Mouse (Mus musculus): ENCODE measurements around the gene Sgip1. TPM values are rescaled to one million over a fixed set of nuclear protein-coding genes. Genes with fewer than 3 reads are reported as not detected.
A peak's percentile ranks its signal among the peaks of the same experiment; 100 is the strongest.

Sgip1 gene
- total RNA-seq, 2 experiments from 2014 or later, result 0.87 to 2.2 TPM

DNA sequence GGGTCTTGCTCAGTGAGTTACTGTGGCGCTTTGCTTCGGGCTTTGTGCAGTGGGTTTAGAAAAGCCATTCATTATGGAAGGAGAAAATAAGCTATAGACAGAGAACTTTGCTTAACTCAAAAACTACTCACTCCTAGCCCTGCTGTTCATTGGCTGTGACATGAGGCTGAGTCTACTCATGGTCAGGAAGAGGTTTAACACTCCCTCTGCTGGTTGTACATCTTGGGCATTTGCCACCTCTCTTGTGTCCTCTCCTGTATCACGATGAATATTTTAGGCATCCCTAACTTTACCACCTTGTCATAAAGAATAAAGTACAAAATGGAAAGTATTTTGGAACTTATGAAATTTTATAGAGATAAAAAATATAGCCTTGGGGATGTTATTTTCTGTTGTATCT is 32.1 kb downstream of the Sgip1 start:
- intact Hi-C loops (cut with DNase I), result no loop called here
- no peak for DNase-seq

- DNase-seq, result no peak
- intact Hi-C loops (cut with DNase I), result no loop called here
These were observed 32.7 kb downstream of the Sgip1 start for GRCm38 (mm10) chr4:102773841-102774240.

GRCm38 (mm10) chr4:102774549-102774948 is 33.5 kb downstream of the Sgip1 start:
- intact Hi-C loops (cut with DNase I), result no loop called here
- no peak for DNase-seq

DNA sequence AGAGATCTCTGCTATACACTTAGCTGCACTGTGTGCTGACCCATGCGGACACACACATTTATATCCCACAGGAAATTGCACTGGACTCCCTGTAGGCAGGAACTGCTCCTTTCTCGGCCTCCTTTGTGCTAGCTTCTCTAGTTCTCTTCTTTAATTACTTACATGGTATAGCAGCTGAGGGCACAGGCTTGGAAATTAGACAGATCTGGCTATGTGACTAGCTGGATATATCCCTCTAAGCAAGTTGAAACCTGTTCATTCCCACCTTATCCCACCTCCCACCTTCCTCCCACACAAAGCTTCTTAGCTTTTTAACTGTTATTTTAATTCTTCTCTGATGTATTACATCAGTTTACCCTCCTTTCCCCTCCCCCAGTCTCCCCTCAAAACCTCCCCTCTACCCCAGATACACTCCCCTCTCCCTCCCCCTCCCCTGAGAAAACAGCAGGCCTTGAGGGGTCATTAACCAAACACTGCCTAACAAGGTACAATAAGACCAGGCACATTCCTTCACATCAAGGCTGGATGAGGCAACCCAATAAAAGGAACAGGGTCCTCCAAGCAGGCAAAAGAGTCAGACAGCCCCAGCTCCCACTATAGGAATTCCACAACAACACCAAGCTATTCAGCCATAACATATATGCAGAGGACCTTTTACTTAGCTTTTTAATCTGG is 34.6 kb downstream of the Sgip1 start:
- no peak for DNase-seq
- intact Hi-C loops (cut with DNase I), result no loop called here

GRCm38 (mm10) chr4:102779902-102780301 is 38.8 kb downstream of the Sgip1 start:
- intact Hi-C loops (cut with DNase I), result no loop called here
- DNase-seq, result no peak

DNA sequence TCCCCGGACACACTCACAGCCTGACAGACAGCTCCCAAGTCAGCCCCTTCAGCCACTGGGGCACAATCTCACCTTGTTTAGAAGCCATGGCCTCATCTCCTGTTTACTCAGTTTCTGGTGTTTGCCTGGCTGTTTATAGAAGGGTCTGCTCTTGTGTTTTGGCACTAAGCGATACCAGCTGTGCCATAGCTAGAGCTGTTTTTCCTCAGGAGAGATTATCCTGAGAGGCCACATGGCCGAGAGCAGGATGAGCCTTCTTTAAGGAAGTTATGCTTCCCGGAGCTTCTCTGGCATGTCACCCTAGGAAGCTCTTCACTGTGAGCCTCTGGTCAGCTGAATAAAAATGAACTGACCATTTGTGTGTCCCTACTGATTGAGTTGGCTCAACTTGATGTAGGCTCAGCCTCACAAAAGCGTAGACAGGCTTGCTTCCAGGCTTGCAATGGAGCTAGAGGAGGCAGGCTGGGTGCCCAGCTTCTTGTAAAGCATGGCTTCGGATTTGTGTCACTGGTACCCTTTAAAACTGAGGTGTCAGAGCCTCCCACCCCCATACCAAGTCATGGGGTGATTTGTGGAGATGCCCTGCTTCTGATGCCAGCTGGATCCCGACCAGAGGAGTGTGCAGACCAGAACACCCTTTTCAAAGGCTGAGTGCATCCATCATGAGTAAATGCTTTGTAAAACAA is 42.1 kb downstream of the Sgip1 start:
- no peak for DNase-seq
- intact Hi-C loops (cut with DNase I), result no loop called here

DNA sequence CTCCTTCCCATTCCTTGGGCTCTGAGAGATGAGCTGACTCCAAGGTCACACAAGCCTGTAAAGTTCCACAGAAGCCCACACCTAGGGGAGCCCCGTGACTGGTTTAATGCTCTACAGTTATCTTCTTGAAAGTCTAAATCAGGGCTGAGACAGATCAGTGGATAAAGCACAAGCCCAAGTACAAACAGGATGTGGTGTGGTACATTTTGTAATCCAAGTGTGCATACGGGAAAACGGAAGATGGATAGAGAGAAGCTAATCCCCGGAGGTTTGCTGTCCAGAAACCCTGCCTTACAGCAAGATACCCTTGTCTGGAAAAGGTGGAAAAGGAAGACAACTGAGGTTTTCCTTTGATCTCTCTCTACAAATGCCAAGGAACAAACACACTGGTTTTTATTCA is 44.1 kb downstream of the Sgip1 start:
- intact Hi-C loops (cut with DNase I), result no loop called here
- no peak for DNase-seq

- DNase-seq, result peak; percentile 18 to 20
- intact Hi-C loops (cut with DNase I), result no loop called here
These were observed 51.1 kb downstream of the Sgip1 start for GRCm38 (mm10) chr4:102792100-102792790.

DNA sequence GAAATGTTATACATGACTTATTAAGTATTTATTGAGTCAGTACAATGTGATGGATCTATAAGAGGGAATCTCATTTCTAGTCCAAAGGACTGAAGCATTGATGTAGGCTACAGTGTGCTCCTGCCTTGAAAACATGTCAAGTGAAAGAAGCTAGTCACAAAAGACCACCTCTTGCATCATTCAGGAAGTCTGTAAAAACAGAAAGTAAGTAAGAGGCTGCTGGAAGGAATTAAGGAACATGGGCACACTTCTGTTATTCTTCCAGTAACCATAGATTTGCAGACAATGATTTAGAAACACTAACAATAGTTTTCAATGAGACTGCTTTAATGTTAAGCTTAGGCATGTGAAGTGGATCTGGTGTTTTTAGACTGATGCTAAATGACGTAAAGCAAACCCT is 60.4 kb downstream of the Sgip1 start:
- intact Hi-C loops (cut with DNase I), result no loop called here
- no peak for DNase-seq

GRCm38 (mm10) chr4:102801936-102802335 is 60.8 kb downstream of the Sgip1 start:
- no peak for DNase-seq
- intact Hi-C loops (cut with DNase I), result no loop called here

- intact Hi-C loops (cut with DNase I), result no loop called here
- no peak for DNase-seq
These were observed 63.5 kb downstream of the Sgip1 start for GRCm38 (mm10) chr4:102804611-102805010.

DNA sequence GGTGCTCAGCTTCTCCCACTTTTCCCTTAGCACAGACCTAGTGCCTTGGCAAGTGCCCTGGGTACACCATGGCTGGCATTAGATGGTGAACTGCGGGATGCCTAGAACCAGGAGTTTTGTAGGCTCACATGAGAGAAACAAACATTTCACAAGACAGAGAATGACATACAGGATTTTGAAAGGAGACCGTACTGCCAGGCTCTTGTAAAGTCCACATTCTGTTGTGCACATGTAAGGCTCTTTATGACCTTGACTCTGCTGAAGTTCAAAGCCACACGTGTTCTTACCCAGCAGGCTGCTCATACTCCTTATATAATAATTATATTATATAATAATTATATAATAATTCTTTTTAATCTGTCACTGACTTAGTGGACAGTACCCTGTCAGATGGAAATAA is 65.9 kb downstream of the Sgip1 start:
- no peak for DNase-seq
- intact Hi-C loops (cut with DNase I), result no loop called here

GRCm38 (mm10) chr4:102808258-102808657 is 67.2 kb downstream of the Sgip1 start:
- intact Hi-C loops (cut with DNase I), result no loop called here
- DNase-seq, result no peak

- no peak for DNase-seq
- intact Hi-C loops (cut with DNase I), result no loop called here
These were observed 68.2 kb downstream of the Sgip1 start for GRCm38 (mm10) chr4:102809296-102809695.

DNA sequence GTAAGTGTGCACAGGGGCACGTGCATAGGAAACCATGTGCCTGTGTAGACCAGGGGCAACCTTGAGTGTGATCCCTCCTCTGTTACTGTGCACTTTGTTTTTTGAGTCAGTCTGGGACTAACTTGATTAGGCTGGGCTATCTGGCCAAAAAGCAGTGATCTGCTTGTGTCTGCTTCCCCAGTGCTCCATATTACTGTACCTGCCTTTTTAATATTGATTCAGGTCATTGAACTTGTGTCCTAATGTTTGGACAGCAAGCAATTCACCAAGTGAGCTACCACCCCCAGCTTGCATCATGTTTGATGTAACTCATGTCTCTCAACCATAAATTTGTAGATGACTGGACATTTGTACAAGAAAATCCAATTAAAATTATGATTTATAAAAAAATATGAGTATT is 69.2 kb downstream of the Sgip1 start:
- intact Hi-C loops (cut with DNase I), result no loop called here
- DNase-seq, result no peak

DNA sequence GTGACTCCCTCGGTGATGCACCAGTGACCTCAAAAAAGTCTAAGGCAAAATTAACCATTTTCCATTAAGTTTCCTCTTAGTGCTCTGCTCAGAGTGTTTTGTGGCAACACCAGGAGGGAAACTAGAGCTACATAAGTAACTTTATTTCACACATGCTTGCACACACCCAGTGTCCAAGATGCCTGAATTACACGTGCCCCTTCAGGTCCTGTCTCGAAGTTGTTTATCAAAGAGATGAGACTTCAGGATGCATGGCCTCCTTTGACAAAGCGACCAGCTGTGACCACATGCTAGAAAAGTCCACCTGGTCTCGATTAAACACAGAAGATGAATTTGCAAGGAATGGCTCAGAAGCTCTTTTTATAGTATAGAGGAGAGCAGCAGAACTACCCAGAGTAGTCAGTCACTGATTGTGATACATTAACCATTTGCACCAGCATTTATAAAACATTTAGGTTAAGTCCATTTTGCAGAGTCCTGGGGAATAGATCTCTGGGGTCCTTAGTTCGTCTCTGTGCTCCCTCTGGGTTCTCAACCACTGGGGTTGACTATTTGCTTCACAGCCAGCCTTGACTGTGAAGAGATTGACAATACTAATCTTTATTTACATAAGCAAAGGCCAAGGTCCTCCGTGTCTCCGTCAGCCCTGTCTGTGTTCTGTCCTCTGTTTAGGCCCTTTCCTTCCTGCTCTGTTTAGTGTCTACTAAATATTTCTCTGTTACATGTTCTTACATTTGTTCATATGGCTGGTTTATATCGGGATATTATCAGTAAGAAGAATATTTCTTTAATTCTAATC is 70.1 kb downstream of the Sgip1 start:
- intact Hi-C loops (cut with DNase I), result no loop called here
- no peak for DNase-seq

- intact Hi-C loops (cut with DNase I), result no loop called here
- DNase-seq, result no peak
These were observed 72.2 kb downstream of the Sgip1 start for GRCm38 (mm10) chr4:102813346-102813745.

DNA sequence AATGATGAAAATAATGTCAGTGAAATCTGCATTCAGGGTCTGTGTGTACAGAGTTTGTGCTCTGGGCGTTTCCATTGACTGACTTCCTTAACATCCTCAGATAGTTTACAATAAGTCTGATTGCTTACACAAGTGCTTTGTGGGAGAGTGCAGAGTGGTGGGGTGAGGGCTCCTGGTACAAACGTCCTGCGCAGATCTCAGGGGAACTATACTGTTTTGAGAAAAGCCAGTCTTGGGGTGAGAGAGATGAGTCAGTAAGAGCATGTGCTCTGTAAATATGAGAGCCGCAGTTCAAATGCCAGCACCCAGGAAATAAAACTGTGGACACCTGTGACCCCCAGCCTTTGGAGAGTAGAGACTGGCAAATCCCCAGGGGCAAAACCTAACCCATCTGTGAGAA is 80.7 kb downstream of the Sgip1 start:
- no peak for DNase-seq
- intact Hi-C loops (cut with DNase I), result no loop called here

DNA sequence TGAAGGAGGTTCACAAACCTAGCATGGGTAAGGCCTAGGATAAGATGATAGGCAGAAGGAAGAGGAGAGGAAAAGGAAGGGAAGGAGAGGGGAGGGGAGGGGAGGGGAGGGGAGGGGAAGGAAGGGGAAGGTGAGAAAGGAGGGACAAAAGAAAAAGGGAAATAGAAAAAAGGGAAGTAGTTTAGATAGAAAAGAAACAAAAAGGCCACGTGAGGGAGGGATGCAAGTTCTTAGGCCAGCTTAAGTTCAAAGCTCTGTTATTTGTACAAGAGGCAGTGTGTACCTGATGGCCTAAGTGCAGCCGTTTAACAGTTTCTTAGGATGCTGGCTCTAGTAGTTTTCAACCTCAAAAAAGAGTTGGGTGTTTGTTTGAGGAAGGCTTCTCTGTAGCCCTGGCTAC is 83.4 kb downstream of the Sgip1 start:
- intact Hi-C loops (cut with DNase I), result no loop called here

GRCm38 (mm10) chr4:102826159-102826558 is 85.1 kb downstream of the Sgip1 start:
- no peak for DNase-seq
- intact Hi-C loops (cut with DNase I), result no loop called here

More for the DNA sequence above, 83.4 kb downstream of the Sgip1 start:
- DNase-seq, result no peak

- no peak for DNase-seq
These were observed 87.4 kb downstream of the Sgip1 start for GRCm38 (mm10) chr4:102828518-102828917.

More at GRCm38 (mm10) chr4:102828518-102828917, 87.4 kb downstream of the Sgip1 start:
- intact Hi-C loops (cut with DNase I), result no loop called here
